Mouse (Mus musculus) adrenal gland, postnatal 36 days (tissue): ENCODE measurements around the gene Tnfsf9. TPM values are rescaled to one million over a fixed set of nuclear protein-coding genes. Genes with fewer than 3 reads are reported as not detected.

Source experiments
- DNase-seq, 2 experiments: peaks; one replicate each; pipeline ENCODE4 v3.0.0; 2021; ENCODE audit warnings: mixed read lengths in 1 of 2
- long read RNA-seq, 2 experiments: library from polyadenylated mRNA; stranded (forward); transcript quantifications; one replicate each; pipeline ENCODE4 v2.0.0; 2021; ENCODE audit warnings: borderline sequencing depth in 2 of 2
- total RNA-seq, 2 experiments: library from RNA; stranded (reverse); gene quantifications; 2 replicates each; pipeline ENCODE4 v1.2.3; 2021

Gene Tnfsf9
- under 1 TPM; 0.23 to 0.40 TPM for total RNA-seq
- long read RNA-seq, experiment 1 = 0 reads
- long read RNA-seq, experiment 2 = 0 reads

GRCm38 (mm10) chr17:57105181-57106034 is at the start of gene Tnfsf9:
Gene Tnfsf9 (plus strand): TSS chr17:57105325.
- DNase-seq = peak in 1 of 2 experiments; percentile 43

GRCm38 (mm10) chr17:57056246-57056645 is 48.9 kb upstream of the Tnfsf9 start:
- no peak for DNase-seq

GRCm38 (mm10) chr17:57058891-57059485 is 46.1 kb upstream of the Tnfsf9 start, which contains the start of gene Crb3:
Gene Crb3 (plus strand): TSS chr17:57059105.
- DNase-seq = peak; percentile 33 to 62

GRCm38 (mm10) chr17:57059486-57059977 is 45.6 kb upstream of the Tnfsf9 start, which contains the start of gene Slc25a23:
Gene Slc25a23 (minus strand): TSS chr17:57059863.
- DNase-seq = peak; percentile 75 to 83

GRCm38 (mm10) chr17:57060231-57060801 is 44.8 kb upstream of the Tnfsf9 start:
- peak; percentile 95 for DNase-seq

GRCm38 (mm10) chr17:57061069-57061468 is 44.1 kb upstream of the Tnfsf9 start:
- DNase-seq = peak; percentile 26 to 36

GRCm38 (mm10) chr17:57062011-57062521 is 43.1 kb upstream of the Tnfsf9 start:
- peak in 1 of 2 experiments; percentile 35 for DNase-seq

- no peak for DNase-seq
Observed at GRCm38 (mm10) chr17:57062548-57062947, 42.6 kb upstream of the Tnfsf9 start.

- DNase-seq = no peak
Observed at GRCm38 (mm10) chr17:57063031-57063430, 42.1 kb upstream of the Tnfsf9 start.

- no peak for DNase-seq
Observed at GRCm38 (mm10) chr17:57066908-57067307, 38.2 kb upstream of the Tnfsf9 start.

- DNase-seq = no peak
Observed at GRCm38 (mm10) chr17:57070272-57070671, 34.9 kb upstream of the Tnfsf9 start.

- DNase-seq = no peak
Observed at GRCm38 (mm10) chr17:57070699-57071098, 34.4 kb upstream of the Tnfsf9 start.

- DNase-seq = no peak
Observed at GRCm38 (mm10) chr17:57076916-57077315, 28.2 kb upstream of the Tnfsf9 start.

- DNase-seq = no peak
Observed at GRCm38 (mm10) chr17:57078336-57078735, 26.8 kb upstream of the Tnfsf9 start, which contains the start of gene Dennd1c. Gene Dennd1c (minus strand): TSS chr17:57078514.

GRCm38 (mm10) chr17:57079919-57080318 is 25.2 kb upstream of the Tnfsf9 start:
- no peak for DNase-seq

- no peak for DNase-seq
Observed at GRCm38 (mm10) chr17:57081234-57081842, 23.8 kb upstream of the Tnfsf9 start.

- no peak for DNase-seq
Observed at GRCm38 (mm10) chr17:57082481-57082880, 22.6 kb upstream of the Tnfsf9 start.

GRCm38 (mm10) chr17:57085970-57086757 is 19.0 kb upstream of the Tnfsf9 start:
- DNase-seq = no peak

GRCm38 (mm10) chr17:57087049-57087832 is 17.9 kb upstream of the Tnfsf9 start, which contains the start of gene Tubb4a:
Gene Tubb4a (minus strand): TSS chr17:57087782.
- DNase-seq = peak; percentile 30 to 49

GRCm38 (mm10) chr17:57094222-57094621 is 10.9 kb upstream of the Tnfsf9 start:
- no peak for DNase-seq
